Mouse (Mus musculus) left cerebral cortex, adult 2 months (tissue): ENCODE results near the gene Smarce1. TPM values are rescaled to one million over a fixed set of nuclear protein-coding genes. Genes with fewer than 3 reads are reported as not detected.

Experiments
- DNase-seq, 2 experiments: peaks; one replicate each; pipeline ENCODE4 v3.0.0; 2021 to 2022; ENCODE audit warnings: low spot score in 2 of 2, mixed read lengths in 1 of 2; ENCODE audit errors: extremely low spot score in 1 of 2
- H3K27ac ChIP-seq: fragments of 200-600 bp; 2 replicates; pipeline ENCODE4 v1.8.1; 2022
- H3K4me3 ChIP-seq: fragments of 200-600 bp; 2 replicates; pipeline ENCODE4 v1.8.1; 2022
- CTCF ChIP-seq: fragments of 200-600 bp; IDR thresholded peaks from 2 replicates; pipeline ENCODE4 v1.8.1; 2022; ENCODE audit warnings: antibody characterized with exemption, mild to moderate bottlenecking, moderate library complexity
- intact Hi-C: fragments of 180-260 bp; cut with DNase I; formaldehyde crosslinking; loops from one replicate; pipeline ENCODE4 v1.15.1; 2025
- total RNA-seq, 2 experiments: library from RNA; stranded (reverse); gene quantifications; 2 replicates each; pipeline ENCODE4 v1.2.3; 2021

The Smarce1 gene
- total RNA-seq, 2 experiments from 2014 or later: 60.1 to 61.1 TPM

DNA sequence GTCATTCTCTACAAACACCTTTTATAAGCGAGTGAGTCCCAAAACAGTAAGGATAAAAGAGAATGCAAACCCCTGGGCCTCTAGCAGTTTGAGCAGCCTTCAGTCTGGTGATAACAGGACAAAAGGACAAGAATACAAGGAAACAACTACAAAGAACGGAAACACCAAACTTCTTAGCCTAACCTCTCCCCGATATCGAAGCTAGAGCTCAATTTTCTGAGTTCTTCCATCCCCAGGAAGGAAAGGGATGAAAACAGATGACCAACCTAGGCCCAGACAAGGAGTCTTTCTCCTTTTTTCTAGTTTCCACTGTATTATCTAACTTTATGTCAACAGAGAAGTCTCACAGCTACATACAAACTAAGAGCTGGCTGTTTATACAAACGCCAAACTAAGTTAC is 7.5 kb downstream of the Smarce1 start:
- no peak overlapping the region for H3K27ac ChIP-seq
- no peak overlapping the region for H3K4me3 ChIP-seq
- intact Hi-C loops: loop anchor here (10.0 kb wide), 1 partner anchor 1091 kb away; the partner anchor contains the start of gene Eif1
- DNase-seq: no peak
- no peak for TF ChIP-seq CTCF

DNA sequence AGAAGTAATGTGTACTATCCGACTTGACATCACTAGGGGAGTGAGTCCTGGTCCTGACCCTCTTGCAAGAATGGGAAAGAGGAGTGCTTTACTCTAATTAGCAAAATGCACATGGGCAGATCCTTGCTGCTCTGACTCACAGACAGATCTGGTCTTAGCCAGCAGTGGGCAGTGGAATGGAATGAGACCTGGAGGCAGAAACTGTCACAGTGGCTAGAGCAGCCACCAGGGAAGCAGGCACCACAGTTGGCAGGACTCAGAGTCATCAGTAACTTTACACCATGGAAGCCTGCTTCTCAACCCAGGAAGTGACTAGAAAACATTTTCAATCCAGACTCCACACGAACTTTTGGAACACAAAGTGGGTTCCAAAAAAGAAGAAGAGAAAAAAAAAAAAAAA is 9.0 kb downstream of the Smarce1 start:
- H3K27ac ChIP-seq: no peak overlapping the region
- DNase-seq: no peak
- TF ChIP-seq CTCF: no peak
- H3K4me3 ChIP-seq: no peak overlapping the region
- intact Hi-C loops: loop anchor here (10.0 kb wide), 1 partner anchor 1093 kb away; the partner anchor contains the start of gene Eif1

DNA sequence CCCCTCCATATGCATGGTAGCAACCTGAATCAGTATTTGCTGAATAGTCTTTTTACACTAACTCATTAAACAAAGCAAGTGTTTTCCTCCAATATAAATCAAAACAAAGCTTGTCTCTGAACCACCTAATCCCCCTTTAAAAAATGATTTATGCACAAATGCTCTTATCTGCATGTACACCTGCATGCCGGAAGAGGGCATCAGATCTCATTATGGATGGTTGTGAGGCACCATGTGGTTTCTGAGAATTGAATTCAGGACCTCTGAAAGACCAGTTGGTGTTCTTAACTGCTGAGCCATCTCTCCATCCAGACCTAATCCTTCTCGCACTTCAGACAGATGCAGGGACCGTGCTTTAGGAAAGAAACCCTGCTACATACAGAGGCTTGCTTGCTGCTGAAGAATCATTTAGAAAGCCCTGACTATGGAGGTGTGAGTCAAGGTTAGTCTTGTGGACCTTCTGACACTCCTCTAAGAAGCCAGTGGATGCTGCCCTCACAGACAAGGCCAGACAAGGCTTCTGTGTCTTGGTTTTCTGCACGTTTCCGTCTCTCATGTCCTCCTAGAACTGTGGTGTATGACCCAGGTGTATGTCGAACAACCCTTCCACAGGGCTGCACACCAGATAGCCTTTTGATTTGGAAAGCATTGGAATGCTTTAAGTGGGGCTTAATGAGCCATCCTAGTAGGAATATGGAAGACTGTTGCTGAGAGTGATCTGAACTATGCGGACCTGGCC is 13.4 kb downstream of the Smarce1 start:
- Histone ChIP-seq H3K27ac (no peak overlapping the region), H3K4me3 (no peak overlapping the region)
- intact Hi-C loops: no loop called here
- no peak for DNase-seq
- peak; percentile 23 for TF ChIP-seq CTCF

DNA sequence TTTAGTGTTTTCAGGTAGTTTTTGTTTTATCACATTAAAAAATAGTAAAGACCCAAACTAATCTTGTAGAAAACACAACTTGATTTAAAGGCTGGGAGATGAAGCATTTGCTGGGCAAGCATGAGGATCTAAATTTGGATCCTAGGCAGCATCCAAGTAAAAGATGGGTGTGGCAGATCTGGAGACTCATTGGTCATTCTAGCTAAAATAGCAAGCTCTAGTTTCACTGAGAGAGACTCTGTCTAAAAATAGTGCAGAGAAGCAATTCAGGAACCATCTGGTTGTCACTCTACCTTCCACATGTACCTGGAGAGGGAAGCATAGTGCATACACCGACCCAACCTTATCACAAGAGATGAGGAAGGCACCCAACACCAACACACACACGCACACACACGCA is 14.6 kb downstream of the Smarce1 start:
- intact Hi-C loops: no loop called here
- H3K27ac ChIP-seq: no peak overlapping the region
- no peak for DNase-seq
- TF ChIP-seq CTCF: no peak
- no peak overlapping the region for H3K4me3 ChIP-seq

DNA sequence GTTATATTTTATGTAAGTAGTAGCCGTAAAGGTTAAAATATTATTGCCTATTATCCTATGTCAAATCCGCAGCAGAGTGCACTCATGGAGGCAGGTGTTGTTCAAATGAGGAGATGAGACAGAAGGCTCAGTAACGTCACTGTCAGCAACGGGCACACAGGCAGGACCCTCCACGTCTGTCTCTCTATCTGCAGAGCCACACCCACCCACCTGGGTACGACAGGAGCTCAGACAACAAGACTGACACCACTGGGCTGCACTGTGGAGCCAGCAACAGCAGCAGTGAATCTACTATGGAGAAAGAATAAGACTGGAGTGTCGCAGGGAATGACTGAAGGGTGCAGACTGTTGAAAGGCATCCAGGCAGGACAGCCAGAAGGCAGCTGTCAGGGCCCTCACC is 18.1 kb downstream of the Smarce1 start:
- no peak for DNase-seq
- intact Hi-C loops: no loop called here
- Histone ChIP-seq H3K27ac (no peak overlapping the region), H3K4me3 (no peak overlapping the region)
- no peak for TF ChIP-seq CTCF

DNA sequence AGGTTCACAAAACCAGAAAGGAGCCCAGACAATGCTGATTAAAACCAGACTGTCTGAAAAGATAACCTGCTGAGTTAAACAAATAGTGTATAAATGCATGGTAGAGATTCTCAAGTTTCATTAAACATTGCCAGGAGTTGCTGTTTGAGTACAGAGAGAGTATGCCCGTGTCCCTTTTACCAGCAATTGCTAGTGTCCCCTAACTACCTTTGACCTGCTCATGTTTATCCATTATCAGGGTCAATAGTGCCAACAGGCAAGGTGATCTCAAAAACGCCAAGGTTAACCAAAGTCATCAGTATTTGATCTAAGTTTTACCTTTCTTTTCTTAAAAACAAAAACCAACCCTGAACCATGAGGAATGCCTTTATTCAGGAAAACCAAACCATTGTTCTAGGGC is 18.9 kb downstream of the Smarce1 start:
- Histone ChIP-seq H3K27ac (no peak overlapping the region), H3K4me3 (no peak overlapping the region)
- intact Hi-C loops: no loop called here
- no peak for DNase-seq
- TF ChIP-seq CTCF: no peak

DNA sequence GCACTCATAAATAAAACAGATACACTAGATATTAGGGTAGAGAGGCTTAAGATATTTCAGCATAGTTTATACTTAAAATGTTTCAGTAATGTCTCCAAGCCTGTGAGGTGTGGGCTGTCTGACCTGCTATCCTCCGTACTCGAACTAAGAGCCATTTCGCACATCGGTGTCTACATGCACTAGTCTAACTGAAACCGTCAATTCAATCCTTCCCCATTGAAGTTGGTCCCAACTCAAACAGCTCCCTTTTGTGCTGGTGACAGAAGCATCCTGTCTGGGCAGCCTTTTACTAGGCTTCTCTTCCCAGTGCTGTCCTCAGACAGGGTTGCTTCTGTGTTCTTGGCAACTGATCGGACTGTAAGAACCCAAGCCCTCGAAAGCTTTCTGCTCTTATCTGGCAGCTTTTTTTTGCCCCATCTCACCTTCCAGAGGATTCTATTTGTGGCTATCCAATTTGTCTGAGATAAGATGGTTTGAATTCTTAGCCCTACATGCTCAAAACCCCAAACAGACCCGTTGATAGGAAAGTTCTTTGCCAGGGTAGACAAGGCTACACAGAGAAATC is 22.6 kb downstream of the Smarce1 start:
- intact Hi-C loops: no loop called here
- no peak for DNase-seq
- TF ChIP-seq CTCF: no peak
- no peak overlapping the region for H3K4me3 ChIP-seq
- no peak overlapping the region for H3K27ac ChIP-seq

DNA sequence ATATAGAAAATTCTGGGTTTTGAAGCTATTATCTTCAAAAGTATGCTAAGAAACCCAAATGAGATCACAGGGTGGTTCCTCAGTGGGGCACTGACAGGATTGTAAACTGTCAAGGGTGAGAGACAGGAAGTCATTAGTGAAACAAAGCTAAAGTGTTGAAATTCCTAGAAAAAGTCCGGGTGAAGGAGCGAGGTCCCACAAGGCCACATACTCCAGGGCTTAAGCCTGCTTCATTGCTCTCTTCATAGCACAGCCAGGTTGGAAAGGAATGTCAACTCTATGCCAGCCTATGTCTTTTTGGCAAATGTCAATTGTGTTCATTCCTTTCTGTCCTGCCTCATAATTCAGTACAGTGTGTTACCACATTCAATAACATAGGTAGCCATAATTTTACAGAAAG is 23.4 kb downstream of the Smarce1 start:
- no peak overlapping the region for H3K27ac ChIP-seq
- no peak overlapping the region for H3K4me3 ChIP-seq
- TF ChIP-seq CTCF: no peak
- no peak for DNase-seq
- intact Hi-C loops: no loop called here

DNA sequence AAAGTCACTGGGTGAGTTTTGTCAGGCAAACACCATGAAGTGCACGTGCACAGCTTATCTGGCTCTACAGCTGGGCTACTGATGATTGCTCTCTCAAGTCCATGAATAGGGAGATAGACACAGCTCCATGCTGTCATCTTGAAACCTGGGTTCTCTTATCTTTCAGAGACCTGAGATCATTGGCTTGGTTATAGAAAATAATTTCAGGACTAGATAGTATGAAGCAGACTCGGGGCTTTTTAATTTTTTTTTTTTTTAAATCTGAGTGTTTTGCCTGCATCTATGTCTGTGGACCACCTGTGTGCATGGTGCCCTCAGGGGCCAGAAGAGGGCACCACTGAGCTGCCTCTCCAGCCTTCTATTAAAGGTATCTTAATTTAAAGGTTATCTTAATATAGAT is 23.9 kb downstream of the Smarce1 start:
- DNase-seq: no peak
- intact Hi-C loops: no loop called here
- TF ChIP-seq CTCF: peak; percentile 68
- H3K27ac ChIP-seq: no peak overlapping the region
- no peak overlapping the region for H3K4me3 ChIP-seq

DNA sequence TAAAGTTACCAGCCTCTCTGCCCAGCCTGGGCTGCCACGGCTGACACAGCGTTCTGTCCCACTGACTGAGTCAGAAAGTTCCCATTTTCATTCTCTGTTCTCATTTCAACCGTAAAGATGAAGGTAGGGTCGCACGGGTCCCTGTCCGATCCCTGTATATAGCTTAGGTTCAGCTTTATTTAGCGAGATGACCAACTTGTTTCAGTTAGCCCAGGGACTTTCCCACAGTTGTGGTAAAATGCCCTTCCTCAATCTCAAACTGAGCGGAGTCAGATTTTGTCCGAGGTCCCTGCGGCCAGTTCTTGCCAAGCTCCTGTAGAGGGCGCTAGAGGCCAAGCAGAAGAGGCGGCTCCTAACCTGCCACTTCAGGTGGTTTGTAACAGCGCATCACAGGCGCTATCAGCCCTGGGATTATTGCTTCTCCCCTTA is 41.6 kb downstream of the Smarce1 start:
- intact Hi-C loops: loop anchor here (2.0 to 5.0 kb wide), 3 partner anchors 103 to 173 kb away; no protein-coding TSS in a partner anchor
- peak; percentile 80 for TF ChIP-seq CTCF
- DNase-seq: peak; percentile 50 to 53
- Histone ChIP-seq H3K4me3 (no peak overlapping the region), H3K27ac (no peak overlapping the region)

DNA sequence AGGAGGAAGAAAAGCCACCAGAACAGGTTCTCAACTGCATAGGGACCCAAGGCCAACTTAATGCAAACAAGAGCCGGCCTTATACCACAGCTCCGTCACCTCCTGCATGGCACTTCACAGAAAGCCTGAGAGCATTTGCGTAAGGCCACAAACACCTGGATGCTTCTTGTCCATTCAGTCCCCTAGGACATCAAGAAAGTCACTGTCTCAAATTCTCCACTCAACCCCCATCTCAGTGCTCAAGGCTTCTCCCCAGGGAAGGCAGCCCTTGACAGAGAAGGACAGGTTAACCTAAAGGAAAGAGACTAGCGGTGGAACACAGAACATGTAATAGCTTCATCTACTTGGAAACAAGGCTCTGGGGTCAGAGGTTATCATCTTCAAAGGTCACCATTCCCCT is 43.5 kb downstream of the Smarce1 start:
- no peak for TF ChIP-seq CTCF
- H3K27ac ChIP-seq: no peak overlapping the region
- H3K4me3 ChIP-seq: no peak overlapping the region
- intact Hi-C loops: loop anchor here (5.0 kb wide), 2 partner anchors 105 to 175 kb away; no protein-coding TSS in a partner anchor
- DNase-seq: no peak

DNA sequence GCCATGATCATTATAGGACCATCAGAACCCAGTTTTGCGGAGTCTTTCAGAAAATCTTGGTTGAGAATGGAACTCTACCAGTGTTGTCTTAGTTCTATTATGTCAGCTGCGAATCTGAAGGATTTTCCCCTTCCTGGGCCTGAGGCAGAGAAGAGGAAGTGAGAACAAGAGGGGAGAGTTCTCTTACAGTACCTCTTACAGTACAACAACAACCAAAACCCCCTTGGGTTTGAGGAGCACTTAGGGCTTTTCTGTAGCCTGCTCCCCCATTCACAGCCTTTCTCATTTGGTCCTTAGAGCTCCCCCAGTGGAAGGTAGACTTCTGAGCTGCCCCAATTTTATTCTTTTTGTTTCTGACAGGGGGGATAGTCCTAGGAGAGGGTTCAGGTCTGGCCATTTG is 44.0 kb downstream of the Smarce1 start:
- TF ChIP-seq CTCF: no peak; the same call in none of the 2 replicates
- no peak for DNase-seq
- intact Hi-C loops: loop anchor here (5.0 kb wide), 2 partner anchors 105 to 175 kb away; no protein-coding TSS in a partner anchor
- H3K27ac ChIP-seq: no peak overlapping the region
- H3K4me3 ChIP-seq: no peak overlapping the region
